In the genomic region with DNA sequence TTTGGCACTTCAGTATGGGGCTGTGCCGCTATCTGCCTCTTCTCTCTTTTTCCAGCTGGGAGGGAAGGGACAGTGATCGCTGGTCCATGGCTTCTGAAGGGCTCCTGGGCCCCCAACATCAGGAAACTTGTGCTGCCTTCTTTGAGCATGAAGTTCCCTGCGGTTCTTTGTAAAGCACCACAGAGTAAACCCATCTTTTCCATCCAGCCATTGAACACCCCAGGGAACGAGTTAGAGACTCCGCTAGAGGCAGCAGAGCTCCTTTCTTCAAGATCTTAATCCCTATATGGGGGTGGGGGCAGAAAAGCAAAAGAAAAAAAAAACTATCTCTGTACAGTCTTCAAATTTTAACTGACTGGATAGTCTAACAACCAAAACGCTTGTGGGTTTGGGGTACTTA, we compare ENCODE assay signal across 31 mouse cellular contexts. TPM values are rescaled to one million over a fixed set of nuclear protein-coding genes. Genes with fewer than 3 reads are reported as not detected.
A peak's percentile ranks its signal among the peaks of the same experiment; 100 is the strongest.
DNase-seq lines count a peak whose midpoint lies in the region; ATAC-seq and TF ChIP-seq lines count a peak whose summit lies in the region.
"Had no signal": no experiment of that assay in that cellular context is flagged by ENCODE, and none has a peak within 500 bp of the region (broad histone marks: within the 10 kb centered on the region; RNA-seq: fewer than 3 reads in every experiment).

No protein-coding gene starts in this region.

- H3K27ac ChIP-seq in forebrain, embryonic 14.5 days (ENCODE audit: low read depth, low read length): no peak overlapping the region
- no peak overlapping the region for H3K27ac ChIP-seq in forebrain, embryonic 10.5 days
- peak overlapping the region; percentile 5; the same call in 1 of the 2 replicates for H3K27ac ChIP-seq in layer of hippocampus, adult 2 months
- H3K27ac ChIP-seq in midbrain, embryonic 14.5 days (replicated peaks; ENCODE audit: low read depth, low read length): peak overlapping the region; percentile 20; the same call in 1 of the 2 replicates
- H3K27ac ChIP-seq: embryonic facial prominence, embryonic 10.5 days; embryonic facial prominence, embryonic 15.5 days; forebrain, embryonic 15.5 days; hindbrain, embryonic 10.5 days; intestine, embryonic 15.5 days; limb, embryonic 10.5 days; limb, embryonic 15.5 days; liver, embryonic 14.5 days; neural tube, embryonic 13.5 days had no signal

- no peaks in the 10 kb centered on the region for H3K36me3 ChIP-seq in forebrain, embryonic 14.5 days (ENCODE audit: control insufficient read depth, insufficient read depth, low read length)
- no peaks in the 10 kb centered on the region for H3K36me3 ChIP-seq in forebrain, embryonic 10.5 days (replicated peaks)
- H3K36me3 ChIP-seq in midbrain, embryonic 14.5 days (ENCODE audit: control insufficient read depth, insufficient read depth, low read length): no peaks in the 10 kb centered on the region
- H3K36me3 ChIP-seq: embryonic facial prominence, embryonic 10.5 days; embryonic facial prominence, embryonic 15.5 days; forebrain, embryonic 15.5 days; hindbrain, embryonic 10.5 days; intestine, embryonic 15.5 days; limb, embryonic 10.5 days; limb, embryonic 15.5 days; neural tube, embryonic 13.5 days had no signal

- no peaks in the 10 kb centered on the region for H3K9me3 ChIP-seq in forebrain, embryonic 14.5 days (replicated peaks; ENCODE audit: control insufficient read depth, low read length)
- no peaks in the 10 kb centered on the region for H3K9me3 ChIP-seq in forebrain, embryonic 10.5 days
- H3K9me3 ChIP-seq in midbrain, embryonic 14.5 days (ENCODE audit: control insufficient read depth, low read length): no peaks in the 10 kb centered on the region
- H3K9me3 ChIP-seq: embryonic facial prominence, embryonic 10.5 days; embryonic facial prominence, embryonic 15.5 days; forebrain, embryonic 15.5 days; hindbrain, embryonic 10.5 days; intestine, embryonic 15.5 days; limb, embryonic 10.5 days; limb, embryonic 15.5 days; neural tube, embryonic 13.5 days had no signal

- peak; percentile 32 for DNase-seq in forebrain, embryonic 14.5 days (ENCODE audit: low spot score)
- no peak for DNase-seq in forebrain, embryonic 10.5 days (ENCODE audit: extremely low spot score, low spot score)
- no peak for DNase-seq in layer of hippocampus, adult 2 months (ENCODE audit: low spot score in 2 of 2)
- no peak for DNase-seq in layer of hippocampus, adult 9-11 months
- peak; percentile 11 for DNase-seq in Muller cell, postnatal 12 days (ENCODE audit: inconsistent ontology term)
- peak; percentile 63 for DNase-seq in midbrain, embryonic 14.5 days
- no peak for DNase-seq in lung, adult 18-20 months
- DNase-seq in ovary, postnatal 36 days (ENCODE audit: low spot score): no peak
- DNase-seq: adrenal gland, postnatal 14 days; cerebellum, adult 18-20 months; cerebellum, postnatal 25 days; gastrocnemius, postnatal 10 days; heart, postnatal 14 days; kidney, adult 2 months; kidney, postnatal 10 days; lung, embryonic 14.5 days; lung, postnatal 14 days; spleen, adult 18-20 months; thymus, postnatal 25 days had no signal

- H3K27me3 ChIP-seq in forebrain, embryonic 14.5 days (replicated peaks; ENCODE audit: control insufficient read depth, insufficient read depth, low read length): no peaks in the 10 kb centered on the region
- no peaks in the 10 kb centered on the region for H3K27me3 ChIP-seq in forebrain, embryonic 10.5 days (ENCODE audit: poor library complexity, severe bottlenecking)
- no peaks in the 10 kb centered on the region for H3K27me3 ChIP-seq in midbrain, embryonic 14.5 days (ENCODE audit: control insufficient read depth, insufficient read depth, low read length)
- H3K27me3 ChIP-seq: embryonic facial prominence, embryonic 15.5 days; forebrain, embryonic 15.5 days; intestine, embryonic 15.5 days; limb, embryonic 15.5 days; neural tube, embryonic 13.5 days had no signal

- no peak overlapping the region for H3K4me3 ChIP-seq in forebrain, embryonic 14.5 days (ENCODE audit: low read depth, low read length)
- no peak overlapping the region for H3K4me3 ChIP-seq in forebrain, embryonic 10.5 days
- no peak overlapping the region for H3K4me3 ChIP-seq in layer of hippocampus, adult 2 months
- H3K4me3 ChIP-seq in midbrain, embryonic 14.5 days (replicated peaks; ENCODE audit: low read depth, low read length): no peak overlapping the region
- H3K4me3 ChIP-seq: embryonic facial prominence, embryonic 10.5 days; embryonic facial prominence, embryonic 15.5 days; forebrain, embryonic 15.5 days; hindbrain, embryonic 10.5 days; intestine, embryonic 15.5 days; limb, embryonic 10.5 days; limb, embryonic 15.5 days; neural tube, embryonic 13.5 days had no signal

- peak; percentile 66 for TF ChIP-seq CTCF in layer of hippocampus, adult 2 months (conservative IDR thresholded peaks at IDR 0.05)

- no peaks in the 10 kb centered on the region for H3K4me1 ChIP-seq in forebrain, embryonic 14.5 days (ENCODE audit: control insufficient read depth, insufficient read depth, low read length)
- peaks cover 4% of the 10 kb centered on the region; the same call in 1 of the 2 replicates for H3K4me1 ChIP-seq in forebrain, embryonic 10.5 days
- H3K4me1 ChIP-seq in midbrain, embryonic 14.5 days (ENCODE audit: control insufficient read depth, insufficient read depth, low read length): no peaks in the 10 kb centered on the region
- H3K4me1 ChIP-seq: embryonic facial prominence, embryonic 15.5 days; forebrain, embryonic 15.5 days; intestine, embryonic 15.5 days; limb, embryonic 15.5 days had no signal

- ATAC-seq in forebrain, embryonic 14.5 days: no peak; the same call in 1 of the 2 replicates
- ATAC-seq in midbrain, embryonic 14.5 days (ENCODE audit: low FRiP score, low TSS enrichment): no peak
- ATAC-seq: forebrain, embryonic 15.5 days; hindbrain, embryonic 16.5 days; intestine, embryonic 15.5 days had no signal

- H3K9ac ChIP-seq in forebrain, embryonic 14.5 days (ENCODE audit: low read length): no peak overlapping the region
- no peak overlapping the region for H3K9ac ChIP-seq in midbrain, embryonic 14.5 days (replicated peaks; ENCODE audit: low read length)
- H3K9ac ChIP-seq: embryonic facial prominence, embryonic 15.5 days; forebrain, embryonic 15.5 days; intestine, embryonic 15.5 days; limb, embryonic 15.5 days; liver, embryonic 14.5 days; lung, embryonic 14.5 days; neural tube, embryonic 13.5 days had no signal

- WGBS in forebrain, embryonic 14.5 days: 13% methylated on average over 6 of the region's 6 CpGs
- 18% methylated on average over 6 of the region's 6 CpGs for WGBS in forebrain, embryonic 10.5 days
- WGBS in midbrain, embryonic 14.5 days: 9% methylated on average over 6 of the region's 6 CpGs

- no peak overlapping the region for H3K4me2 ChIP-seq in forebrain, embryonic 14.5 days (ENCODE audit: low read length)
- H3K4me2 ChIP-seq in midbrain, embryonic 14.5 days (ENCODE audit: low read length): no peak overlapping the region
- H3K4me2 ChIP-seq: embryonic facial prominence, embryonic 15.5 days; forebrain, embryonic 15.5 days; intestine, embryonic 15.5 days; limb, embryonic 15.5 days; lung, embryonic 14.5 days; neural tube, embryonic 13.5 days had no signal

RNA-seq across cellular contexts. Expression of a gene that starts 20.2 kb away (rescaled TPM):
- polyA plus RNA-seq in forebrain, embryonic 14.5 days (2014; fragmentation: Nextera tagmentation; extraction: Ambion mirVana): 11.6 and 19.5 TPM in 2 replicates
- polyA plus RNA-seq in forebrain, embryonic 10.5 days (2016; fragmentation: Nextera tagmentation; extraction: Ambion mirVana): 0.21 and 0.36 TPM in 2 replicates
- total RNA-seq in layer of hippocampus, adult 2 months (2021): 100 to 1,000 TPM; 237 to 243 TPM
- polyA plus RNA-seq in midbrain, embryonic 14.5 days (2014; fragmentation: Nextera tagmentation; extraction: Ambion mirVana): 19.3 and 23.3 TPM in 2 replicates
- total RNA-seq: megakaryocyte progenitor cell, adult 5-6 weeks; MEL had no signal
- polyA plus RNA-seq: lung, embryonic 14.5 days had no signal

Comparison
In these comparisons a context has a peak if more than half of its experiments do, and no peak if none do; other contexts are left out.
1. DNase-seq: peak in forebrain, embryonic 14.5 days (single experiment), Muller cell, postnatal 12 days (single experiment) and midbrain, embryonic 14.5 days (single experiment); none in forebrain, embryonic 10.5 days (single experiment), layer of hippocampus, adult 2 months (0 of 2), layer of hippocampus, adult 9-11 months (single experiment), lung, adult 18-20 months (0 of 2) and ovary, postnatal 36 days (single experiment).
2. H3K27ac ChIP-seq: peak in layer of hippocampus, adult 2 months (single experiment) and midbrain, embryonic 14.5 days (single experiment); none in forebrain, embryonic 14.5 days (single experiment) and forebrain, embryonic 10.5 days (single experiment).